Mouse (Mus musculus): ENCODE measurements around the gene Efna2.

The Efna2 gene

GRCm38 (mm10) chr10:80152071-80152872 is 27.0 kb upstream of the Efna2 start:
- in situ Hi-C loops (cut with MboI; ENCODE audit: unreplicated experiment in 2 of 2), result loop anchor here in 1 of 2 experiments (25.0 kb wide), 1 partner anchor 535 kb away; the partner anchor contains the start of gene Mknk2

- in situ Hi-C loops (cut with MboI; ENCODE audit: unreplicated experiment in 2 of 2), result loop anchor here in 1 of 2 experiments (25.0 kb wide), 1 partner anchor 534 kb away; the partner anchor contains the start of gene Mknk2
These were observed 26.4 kb upstream of the Efna2 start for GRCm38 (mm10) chr10:80152873-80153260.

GRCm38 (mm10) chr10:80153713-80154112 is 25.6 kb upstream of the Efna2 start:
- in situ Hi-C loops (cut with MboI; ENCODE audit: unreplicated experiment in 2 of 2), result loop anchor here in 1 of 2 experiments (25.0 kb wide), 1 partner anchor 534 kb away; the partner anchor contains the start of gene Mknk2

- in situ Hi-C loops (cut with MboI; ENCODE audit: unreplicated experiment in 2 of 2), result loop anchor here in 1 of 2 experiments (25.0 kb wide), 1 partner anchor 533 kb away; the partner anchor contains the start of gene Mknk2
These were observed 24.9 kb upstream of the Efna2 start for GRCm38 (mm10) chr10:80154384-80154783.

GRCm38 (mm10) chr10:80155277-80155676 is 24.0 kb upstream of the Efna2 start:
- in situ Hi-C loops (cut with MboI; ENCODE audit: unreplicated experiment in 2 of 2), result loop anchor here in 1 of 2 experiments (25.0 kb wide), 1 partner anchor 532 kb away; the partner anchor contains the start of gene Mknk2

GRCm38 (mm10) chr10:80156002-80156751 is 23.1 kb upstream of the Efna2 start:
- in situ Hi-C loops (cut with MboI; ENCODE audit: unreplicated experiment in 2 of 2), result loop anchor here in 1 of 2 experiments (25.0 kb wide), 1 partner anchor 531 kb away; the partner anchor contains the start of gene Mknk2

- in situ Hi-C loops (cut with MboI; ENCODE audit: unreplicated experiment in 2 of 2), result loop anchor here in 1 of 2 experiments (25.0 kb wide), 1 partner anchor 531 kb away; the partner anchor contains the start of gene Mknk2
These were observed 22.6 kb upstream of the Efna2 start for GRCm38 (mm10) chr10:80156752-80157053.

GRCm38 (mm10) chr10:80157141-80157929 is 21.9 kb upstream of the Efna2 start:
- in situ Hi-C loops (cut with MboI; ENCODE audit: unreplicated experiment in 2 of 2), result loop anchor here in 1 of 2 experiments (25.0 kb wide), 1 partner anchor 530 kb away; the partner anchor contains the start of gene Mknk2

GRCm38 (mm10) chr10:80158307-80158986 is 20.8 kb upstream of the Efna2 start:
- in situ Hi-C loops (cut with MboI; ENCODE audit: unreplicated experiment in 2 of 2), result loop anchor here in 1 of 2 experiments (25.0 kb wide), 1 partner anchor 529 kb away; the partner anchor contains the start of gene Mknk2

GRCm38 (mm10) chr10:80159021-80159560 is 20.2 kb upstream of the Efna2 start:
- in situ Hi-C loops (cut with MboI; ENCODE audit: unreplicated experiment in 2 of 2), result loop anchor here in 1 of 2 experiments (25.0 kb wide), 1 partner anchor 528 kb away; the partner anchor contains the start of gene Mknk2

- in situ Hi-C loops (cut with MboI; ENCODE audit: unreplicated experiment in 2 of 2), result loop anchor here in 1 of 2 experiments (25.0 kb wide), 1 partner anchor 527 kb away; the partner anchor contains the start of gene Mknk2
These were observed 19.5 kb upstream of the Efna2 start for GRCm38 (mm10) chr10:80159561-80160454.

- in situ Hi-C loops (cut with MboI; ENCODE audit: unreplicated experiment in 2 of 2), result loop anchor here in 1 of 2 experiments (25.0 kb wide), 1 partner anchor 527 kb away; the partner anchor contains the start of gene Mknk2
These were observed 18.6 kb upstream of the Efna2 start for GRCm38 (mm10) chr10:80160455-80161371.

GRCm38 (mm10) chr10:80161522-80162242 is 17.6 kb upstream of the Efna2 start:
- in situ Hi-C loops (cut with MboI; ENCODE audit: unreplicated experiment in 2 of 2), result loop anchor here in 1 of 2 experiments (25.0 kb wide), 1 partner anchor 526 kb away; the partner anchor contains the start of gene Mknk2

- in situ Hi-C loops (cut with MboI; ENCODE audit: unreplicated experiment in 2 of 2), result loop anchor here in 1 of 2 experiments (25.0 kb wide), 1 partner anchor 525 kb away; the partner anchor contains the start of gene Mknk2
These were observed 17.1 kb upstream of the Efna2 start for GRCm38 (mm10) chr10:80162243-80162608.

GRCm38 (mm10) chr10:80162716-80163299 is 16.5 kb upstream of the Efna2 start:
- in situ Hi-C loops (cut with MboI; ENCODE audit: unreplicated experiment in 2 of 2), result loop anchor here in 1 of 2 experiments (25.0 kb wide), 1 partner anchor 524 kb away; the partner anchor contains the start of gene Mknk2

- in situ Hi-C loops (cut with MboI; ENCODE audit: unreplicated experiment in 2 of 2), result loop anchor here in 1 of 2 experiments (25.0 kb wide), 1 partner anchor 524 kb away; the partner anchor contains the start of gene Mknk2
These were observed 15.6 kb upstream of the Efna2 start for GRCm38 (mm10) chr10:80163721-80164120.
